Mouse (Mus musculus): ENCODE data around the gene 2610044O15Rik8.

Gene 2610044O15Rik8

DNA sequence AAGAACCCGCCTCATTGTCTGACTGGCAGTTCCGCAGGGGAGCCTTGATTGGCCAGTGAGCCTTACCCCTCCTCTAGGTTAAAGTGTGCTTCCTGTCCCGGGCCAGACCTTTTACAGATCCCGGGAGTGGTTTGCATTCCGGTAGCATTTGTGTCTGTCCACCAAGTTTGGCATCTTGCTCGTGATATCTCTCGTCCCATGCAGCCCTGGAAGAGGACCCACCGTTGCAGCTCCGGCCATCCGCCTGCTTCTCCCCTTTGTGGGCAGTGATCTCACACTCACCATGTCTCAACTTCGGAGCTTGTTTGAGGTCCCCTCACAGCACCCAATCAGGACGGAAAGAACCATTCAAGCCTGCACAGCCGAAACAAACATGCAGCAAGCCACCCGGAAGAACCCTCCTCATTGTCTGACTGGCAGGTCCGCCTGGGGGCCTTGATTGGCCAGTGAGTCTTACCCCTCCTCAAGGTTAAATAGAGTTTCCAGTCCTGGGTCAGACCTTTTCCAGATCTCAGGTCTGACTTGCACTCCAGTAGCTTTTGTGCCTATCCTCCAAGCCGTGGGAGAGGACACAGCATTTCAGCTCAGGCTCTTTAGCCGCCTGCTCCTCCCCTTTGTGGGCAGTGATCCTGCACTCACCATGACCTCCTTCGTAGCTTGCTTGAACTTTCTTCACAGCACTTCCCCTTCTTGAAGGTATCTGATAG lies at the start of gene 2610044O15Rik8:
2610044O15Rik8 (minus strand) TSS at position 380 of the 707 bp plus-strand sequence.
- peak; percentile 82 to 86 for DNase-seq

- no peak for DNase-seq
These were observed 31.7 kb upstream of the 2610044O15Rik8 start for GRCm38 (mm10) chr8:129265918-129266317.

GRCm38 (mm10) chr8:129264296-129264695 lies 30.1 kb upstream of the 2610044O15Rik8 start:
- no peak for DNase-seq

- peak; percentile 80 to 81 for DNase-seq
These were observed 29.2 kb upstream of the 2610044O15Rik8 start for GRCm38 (mm10) chr8:129263211-129263927.

- DNase-seq = no peak
These were observed 561 bp downstream of the 2610044O15Rik8 start for GRCm38 (mm10) chr8:129233664-129234026.

Measured in cerebellum, postnatal 14 days (tissue).